Mouse (Mus musculus) 3134 (cell line): ENCODE measurements at regions not wholly inside any gene's neighbourhood (a gene's known extent, or its start where the extent isn't known, plus 50 kb on each side); places are given as distances from the start of the nearest gene placed in this dataset.

Source experiments
- DNase-seq: peaks from one replicate; pipeline ENCODE4 v3.0.0-alpha.2; 2011; ENCODE audit warnings: low spot score; ENCODE audit not compliant: insufficient read length; ENCODE audit errors: extremely low read depth

GRCm38 (mm10) chr19:15502315-15502984 lies 444.7 kb downstream of the Psat1 start:
- DNase-seq, result no peak

DNA sequence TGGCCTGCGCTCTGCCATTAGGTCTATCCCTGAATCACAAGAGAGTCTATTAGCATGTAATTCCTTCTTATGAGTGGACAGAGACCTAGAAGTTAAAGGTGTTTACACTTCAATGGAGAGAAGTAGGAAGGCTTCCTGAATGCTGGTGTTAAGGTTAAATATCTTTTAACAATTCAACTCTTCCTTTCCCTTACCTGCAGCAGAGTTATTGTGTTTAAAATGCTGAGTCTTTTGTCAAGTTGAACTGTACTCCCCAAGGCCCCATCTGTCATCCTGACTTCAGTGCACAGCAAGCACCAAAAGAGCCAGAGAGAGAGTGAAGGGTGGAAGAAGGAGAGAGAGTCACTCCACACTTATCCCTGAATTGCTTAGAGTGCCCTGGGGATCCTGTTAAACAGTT lies 451.6 kb downstream of the Psat1 start:
- DNase-seq, result no peak

DNA sequence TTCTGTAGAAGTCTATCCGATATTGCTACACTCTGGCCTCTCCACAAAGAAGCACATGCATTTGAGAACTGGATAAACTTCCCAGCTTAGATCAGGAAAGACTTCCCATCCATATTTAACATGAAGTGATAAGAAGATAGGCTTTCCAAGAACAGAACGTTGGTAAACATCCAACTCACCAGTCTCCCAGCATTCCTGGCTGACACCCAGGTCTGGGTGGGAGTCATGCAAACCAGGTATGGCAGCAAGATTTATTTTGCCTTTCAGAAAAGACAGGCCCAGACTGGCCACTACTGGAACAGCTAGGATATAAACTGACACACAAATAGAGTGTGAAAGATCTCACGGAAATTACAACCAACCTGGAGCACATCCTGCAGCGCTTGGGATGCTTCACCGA lies 459.6 kb downstream of the Psat1 start:
- no peak for DNase-seq

GRCm38 (mm10) chr19:15481605-15482004 lies 465.5 kb downstream of the Psat1 start:
- DNase-seq, result no peak

- no peak for DNase-seq
These were observed 477.6 kb downstream of the Psat1 start for GRCm38 (mm10) chr19:15469541-15469940.

DNA sequence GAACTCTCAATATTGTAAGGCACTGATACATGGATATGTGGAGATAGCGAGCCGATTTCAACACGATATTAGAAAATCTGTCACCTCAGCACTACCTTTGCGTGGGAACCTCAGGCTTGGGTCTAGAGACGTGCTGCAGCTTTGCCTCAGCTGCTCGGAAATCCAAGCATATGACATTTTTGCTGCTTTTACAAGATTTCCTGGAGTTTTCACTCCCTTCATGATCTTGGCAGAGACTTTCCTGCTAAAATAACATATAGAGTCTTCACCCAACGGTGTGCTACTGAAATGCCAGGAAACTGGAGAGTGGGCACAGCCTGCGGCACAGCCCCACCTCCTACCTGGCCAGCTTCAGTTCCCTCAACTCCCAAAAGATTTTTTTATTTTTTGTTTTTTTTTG lies 480.4 kb downstream of the Psat1 start:
- DNase-seq, result no peak

GRCm38 (mm10) chr19:15465063-15465760 lies 481.9 kb downstream of the Psat1 start:
- no peak for DNase-seq

DNA sequence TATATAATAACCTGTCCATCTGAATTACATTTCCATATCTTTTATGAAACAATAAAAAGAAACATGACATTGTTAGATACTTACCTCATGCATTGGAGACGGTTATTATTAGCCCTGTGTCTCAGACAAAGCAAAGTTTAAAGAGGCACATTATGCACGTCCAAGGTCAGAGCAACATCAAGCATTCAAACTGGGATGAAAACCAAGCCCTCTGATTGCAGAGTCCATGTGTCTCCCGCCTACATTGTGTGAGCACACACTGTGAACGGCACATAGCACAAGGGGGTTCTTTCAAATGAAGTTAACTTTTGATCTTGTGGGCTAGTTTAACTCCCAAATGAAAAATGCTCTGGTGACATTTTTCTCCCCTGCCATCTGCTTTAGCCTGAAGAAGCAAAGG lies 489.3 kb downstream of the Psat1 start:
- DNase-seq, result no peak

- peak; percentile 78 for DNase-seq
These were observed 490.0 kb downstream of the Psat1 start for GRCm38 (mm10) chr19:15456943-15457735.

- no peak for DNase-seq
These were observed 498.1 kb downstream of the Psat1 start for GRCm38 (mm10) chr19:15448989-15449388.

DNA sequence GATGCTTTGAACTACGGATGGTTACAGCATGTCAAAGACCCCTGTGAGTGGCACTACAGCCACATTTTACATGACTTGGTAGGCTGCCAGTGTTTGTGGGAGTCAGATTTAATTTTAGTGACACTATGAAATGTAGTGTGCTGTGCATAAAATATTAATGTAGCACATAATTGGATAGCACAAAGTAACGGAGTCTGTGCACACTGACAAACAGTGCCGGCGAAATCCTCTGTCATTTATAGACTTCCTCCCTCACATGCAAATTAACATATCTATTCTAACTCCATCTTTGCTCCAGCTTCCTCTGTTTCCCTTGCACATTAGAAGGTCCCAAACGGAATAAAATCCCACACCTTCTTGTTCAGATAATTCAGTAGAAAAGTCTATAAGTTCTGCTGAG lies 515.3 kb downstream of the Psat1 start:
- DNase-seq, result no peak

GRCm38 (mm10) chr19:15421311-15421710 lies 525.8 kb downstream of the Psat1 start:
- no peak for DNase-seq

DNA sequence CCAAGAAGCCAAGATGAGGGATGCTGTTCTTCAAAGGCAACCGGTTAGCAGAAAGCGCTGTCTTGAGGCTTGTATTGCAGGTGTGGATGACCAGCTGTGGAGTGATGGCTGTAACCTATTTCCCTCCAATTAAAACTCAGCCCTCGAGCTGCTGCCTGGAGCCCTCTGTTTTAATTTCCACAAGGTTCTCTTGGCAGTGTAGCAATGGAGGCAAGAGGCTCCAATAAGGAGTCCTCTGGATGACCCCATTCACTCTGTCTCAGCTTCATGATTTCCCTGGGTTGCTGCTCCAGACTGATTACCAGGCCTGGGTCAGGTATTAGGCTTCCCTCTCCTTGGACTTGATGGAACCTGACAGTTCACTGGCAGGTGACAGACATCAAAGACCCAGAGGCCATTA lies 548.5 kb downstream of the Psat1 start:
- no peak for DNase-seq

GRCm38 (mm10) chr19:15371682-15372081 lies 575.5 kb downstream of the Psat1 start:
- no peak for DNase-seq

DNA sequence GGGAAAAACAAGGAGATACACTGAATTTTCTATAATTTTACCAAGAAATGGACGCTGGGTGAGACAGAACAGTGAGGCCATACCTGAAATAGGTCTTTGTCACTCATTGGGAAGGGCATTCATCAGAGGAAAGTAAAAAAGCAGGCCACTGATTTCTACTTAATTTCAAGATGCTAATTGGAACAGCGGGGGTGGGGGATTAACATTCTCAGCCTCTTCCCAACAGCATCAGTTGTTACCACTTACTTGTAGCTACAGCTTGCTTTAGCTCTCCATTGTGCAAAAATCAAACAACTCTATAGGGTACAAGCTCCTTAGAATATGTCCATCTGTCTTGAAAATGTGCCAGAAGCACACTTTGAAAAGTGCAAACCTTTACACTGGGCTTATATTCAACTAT lies 580.2 kb downstream of the Psat1 start:
- no peak for DNase-seq

GRCm38 (mm10) chr19:15357181-15357580 lies 590.0 kb downstream of the Psat1 start:
- DNase-seq, result no peak

GRCm38 (mm10) chr19:15348356-15348755 lies 598.8 kb downstream of the Psat1 start:
- DNase-seq, result peak; percentile 48

GRCm38 (mm10) chr19:15342229-15342628 lies 604.9 kb downstream of the Psat1 start:
- no peak for DNase-seq

DNA sequence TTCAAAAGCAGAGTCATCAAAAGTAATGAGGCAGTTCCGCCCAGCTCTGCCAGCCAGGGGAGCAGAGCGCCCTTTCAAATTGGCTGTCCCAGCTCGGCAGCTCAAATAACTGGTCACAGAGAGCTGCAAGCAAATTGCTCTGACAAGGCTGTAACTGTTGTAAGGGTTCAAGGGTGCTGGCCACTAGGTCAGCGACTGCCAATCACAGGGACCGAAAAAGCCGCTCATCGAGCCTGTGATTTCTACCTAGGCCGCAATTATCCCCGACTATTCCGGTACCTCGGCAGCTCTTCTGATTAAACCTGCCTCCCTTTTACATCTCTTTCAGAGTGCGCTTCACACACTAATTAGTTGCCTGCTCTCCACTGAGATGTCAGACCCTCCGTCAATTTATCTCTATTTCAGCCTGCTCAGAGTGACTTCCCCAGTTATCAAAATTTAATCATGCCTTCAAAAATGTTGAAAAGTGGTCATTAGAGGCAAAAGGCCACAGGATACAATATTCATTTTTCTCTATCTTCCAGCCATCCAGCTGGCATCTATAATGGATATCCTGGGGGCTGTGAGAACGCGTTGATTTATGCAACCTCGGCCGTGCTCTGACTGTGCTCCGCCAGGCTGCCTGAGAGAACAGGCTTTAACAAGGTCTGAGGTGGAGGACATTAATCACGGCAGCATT lies 606.7 kb downstream of the Psat1 start:
- no peak for DNase-seq

DNA sequence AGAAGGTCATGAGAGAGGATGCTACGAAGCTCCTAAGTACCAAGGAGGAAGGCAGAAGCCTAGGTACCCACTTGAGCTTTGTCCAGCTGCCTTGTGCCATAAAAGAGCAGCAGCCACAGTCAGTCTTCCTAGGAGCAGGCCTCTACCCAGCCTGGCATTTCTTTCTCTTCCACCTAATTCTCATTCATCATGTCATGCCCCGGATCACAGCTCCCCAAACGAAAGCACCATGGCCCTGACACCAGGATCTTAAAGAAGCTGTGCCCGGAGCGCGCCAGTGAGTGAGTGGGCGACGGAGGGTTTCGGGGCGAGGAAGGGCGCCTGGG lies 607.2 kb downstream of the Psat1 start:
- DNase-seq, result no peak

DNA sequence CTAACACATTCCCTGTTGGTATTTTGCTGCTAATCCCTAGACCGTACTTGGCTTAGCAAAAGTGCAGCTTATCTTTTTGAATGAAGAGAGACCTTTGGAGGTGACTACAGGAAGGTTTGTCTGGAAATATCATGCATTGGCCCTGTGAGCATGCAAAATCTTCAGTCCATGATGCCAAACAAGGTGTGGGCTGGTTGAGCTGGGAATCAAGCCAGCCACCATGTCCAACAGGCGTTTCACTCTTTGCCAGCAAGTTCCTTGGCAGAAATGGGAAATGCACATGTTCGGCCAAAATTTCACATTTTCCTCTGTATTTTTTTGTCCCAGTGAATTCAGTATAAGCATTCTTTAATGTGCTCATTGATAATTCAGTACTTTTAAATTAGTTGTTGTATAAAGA lies 617.0 kb downstream of the Psat1 start:
- no peak for DNase-seq
